Mouse (Mus musculus) layer of hippocampus, postnatal 14 days (tissue): ENCODE results near the gene Pidd1. TPM values are rescaled to one million over a fixed set of nuclear protein-coding genes. Genes with fewer than 3 reads are reported as not detected.
A peak's percentile ranks its signal among the peaks of the same experiment; 100 is the strongest.

ENCODE experiments used
- DNase-seq, 2 experiments: peaks; one replicate each; pipeline ENCODE4 v3.0.0; 2021 to 2022; ENCODE audit warnings: low spot score in 2 of 2, mixed read lengths in 1 of 2
- total RNA-seq, 2 experiments: library from RNA; stranded (reverse); gene quantifications; 2 replicates each; pipeline ENCODE4 v1.2.3; 2021

Gene Pidd1
- total RNA-seq, 2 experiments from 2014 or later = 1.9 TPM

- peak; percentile 76 to 92 for DNase-seq
Observed at GRCm38 (mm10) chr7:141437178-141438120, 6.4 kb downstream of the Pidd1 start, which contains the start of gene Slc25a22. Gene Slc25a22, minus strand, starts transcription at chr7:141437892.

- no peak for DNase-seq
Observed at GRCm38 (mm10) chr7:141436523-141436892, 7.3 kb downstream of the Pidd1 start.

GRCm38 (mm10) chr7:141435856-141436522, 7.8 kb downstream of the Pidd1 start:
- DNase-seq = no peak

- peak in 1 of 2 experiments; percentile 61 for DNase-seq
Observed at GRCm38 (mm10) chr7:141435129-141435855, 8.5 kb downstream of the Pidd1 start.

- peak; percentile 70 to 78 for DNase-seq
Observed at GRCm38 (mm10) chr7:141434464-141434863, 9.4 kb downstream of the Pidd1 start.

- no peak for DNase-seq
Observed at GRCm38 (mm10) chr7:141433517-141434400, 10.1 kb downstream of the Pidd1 start.

GRCm38 (mm10) chr7:141432741-141433516, 10.9 kb downstream of the Pidd1 start:
- no peak for DNase-seq

GRCm38 (mm10) chr7:141432186-141432611, 11.6 kb downstream of the Pidd1 start:
- no peak for DNase-seq

GRCm38 (mm10) chr7:141431434-141432185, 12.2 kb downstream of the Pidd1 start:
- no peak for DNase-seq

GRCm38 (mm10) chr7:141430585-141431240, 13.1 kb downstream of the Pidd1 start:
- DNase-seq = no peak

GRCm38 (mm10) chr7:141429840-141430584, 13.8 kb downstream of the Pidd1 start:
- no peak for DNase-seq

- peak; percentile 81 to 88 for DNase-seq
Observed at GRCm38 (mm10) chr7:141429310-141429709, 14.5 kb downstream of the Pidd1 start, which contains the start of gene Cend1. Gene Cend1, minus strand, starts transcription at chr7:141429491.

GRCm38 (mm10) chr7:141428701-141429100, 15.1 kb downstream of the Pidd1 start:
- no peak for DNase-seq

GRCm38 (mm10) chr7:141426948-141427730, 16.7 kb downstream of the Pidd1 start:
- no peak for DNase-seq

- no peak for DNase-seq
Observed at GRCm38 (mm10) chr7:141423811-141424210, 20.0 kb downstream of the Pidd1 start.

- DNase-seq = no peak
Observed at GRCm38 (mm10) chr7:141420030-141420702, 23.7 kb downstream of the Pidd1 start.
